Mouse (Mus musculus) myocyte (in vitro differentiated cells): ENCODE data around the gene Cic. TPM values are rescaled to one million over a fixed set of nuclear protein-coding genes. Genes with fewer than 3 reads are reported as not detected.

ENCODE experiments used
- H3K27me3 ChIP-seq: one replicate; pipeline ENCODE4 v1.6.1; 2011; ENCODE audit not compliant: control insufficient read depth, insufficient read depth, insufficient read length
- H3K36me3 ChIP-seq: one replicate; pipeline ENCODE4 v1.6.1; 2011; ENCODE audit not compliant: control insufficient read depth, insufficient read depth
- H3K4me2 ChIP-seq: one replicate; pipeline ENCODE4 v1.6.1; 2011; ENCODE audit warnings: low read depth, control low read depth
- H3K4me3 ChIP-seq: one replicate; pipeline ENCODE4 v1.5.1; 2011; ENCODE audit warnings: mild to moderate bottlenecking, control low read depth, moderate library complexity
- H3K79me2 ChIP-seq: one replicate; pipeline ENCODE4 v1.6.1; 2011; ENCODE audit not compliant: control insufficient read depth, insufficient read depth
- H3ac ChIP-seq: one replicate; pipeline ENCODE4 v1.6.1; 2011; ENCODE audit not compliant: control insufficient read depth, insufficient read length
- CEBPB ChIP-seq: IDR thresholded peaks from 2 replicates; pipeline ENCODE4 v1.6.1; 2011; ENCODE audit warnings: mild to moderate bottlenecking, moderate library complexity; ENCODE audit not compliant: poor library complexity, insufficient read depth, severe bottlenecking
- E2F4 ChIP-seq: IDR thresholded peaks from one replicate; pipeline ENCODE4 v1.6.1; 2011; ENCODE audit warnings: mild to moderate bottlenecking, control low read depth, moderate library complexity; ENCODE audit not compliant: insufficient read depth
- MAX ChIP-seq: IDR thresholded peaks from one replicate; pipeline ENCODE4 v1.6.1; 2011; ENCODE audit warnings: low read depth, mild to moderate bottlenecking, control low read depth
- MYOD1 ChIP-seq, 3 experiments: IDR thresholded peaks; one replicate each; pipeline ENCODE4 v1.6.1; 2011; ENCODE audit warnings: control low read depth in 2 of 3, low read depth in 2 of 3, mild to moderate bottlenecking in 2 of 3, moderate library complexity in 1 of 3; ENCODE audit not compliant: insufficient read length in 2 of 3, control insufficient read depth in 1 of 3
- MYOG ChIP-seq, 3 experiments: IDR thresholded peaks; one replicate each; pipeline ENCODE4 v1.6.1; 2011; ENCODE audit warnings: control low read depth in 2 of 3, low read depth in 2 of 3, mild to moderate bottlenecking in 2 of 3; ENCODE audit not compliant: insufficient read length in 2 of 3, control insufficient read depth in 1 of 3, insufficient read depth in 1 of 3
- POLR2A ChIP-seq: IDR thresholded peaks from one replicate; pipeline ENCODE4 v1.6.1; 2011; ENCODE audit warnings: low read depth, mild to moderate bottlenecking, control low read depth, moderate library complexity; ENCODE audit not compliant: insufficient read length
- POLR2AphosphoS2 ChIP-seq: IDR thresholded peaks from one replicate; pipeline ENCODE4 v1.6.1; 2011; ENCODE audit warnings: low read depth, control low read depth; ENCODE audit not compliant: insufficient read length
- REST ChIP-seq: IDR thresholded peaks from one replicate; pipeline ENCODE4 v1.6.1; 2011; ENCODE audit warnings: mild to moderate bottlenecking, control low read depth, moderate library complexity; ENCODE audit not compliant: insufficient read depth, insufficient read length
- SRF ChIP-seq: IDR thresholded peaks from one replicate; pipeline ENCODE4 v1.6.1; 2011; ENCODE audit warnings: low read depth; ENCODE audit not compliant: control insufficient read depth, insufficient read length
- TCF12 ChIP-seq: IDR thresholded peaks from one replicate; pipeline ENCODE4 v1.6.1; 2011; ENCODE audit warnings: mild to moderate bottlenecking, control low read depth; ENCODE audit not compliant: poor library complexity, insufficient read depth, severe bottlenecking
- TCF3 ChIP-seq: IDR thresholded peaks from one replicate; pipeline ENCODE4 v1.6.1; 2011; ENCODE audit warnings: low read depth, control low read depth; ENCODE audit not compliant: insufficient read length
- USF1 ChIP-seq: IDR thresholded peaks from one replicate; pipeline ENCODE4 v1.6.1; 2011; ENCODE audit warnings: low read depth, mild to moderate bottlenecking, control low read depth, moderate library complexity
- polyA plus RNA-seq: library from polyadenylated mRNA; unstranded; fragments of >200 nt; fragmentation: generic; extraction: Trizol; gene quantifications from one replicate; pipeline ENCODE4 v1.2.1, GENCODE M21; 2012; ENCODE audit warnings: missing spikeins

Cic gene
- polyA plus RNA-seq, 1 experiment: 65.8 TPM

GRCm38 (mm10) chr7:25334472-25334871, 67.0 kb downstream of the Cic start:
- H3K36me3 ChIP-seq: peaks cover 3% of the 10 kb centered on the region
- TF ChIP-seq TCF3 (no peak), POLR2AphosphoS2 (no peak), TCF12 (no peak), E2F4 (no peak), MAX (no peak), REST (no peak), MYOD1 (IDR thresholded peaks at IDR 0.05; ENCODE audit: control insufficient read depth in 1 of 3, insufficient read length in 2 of 3, low read depth in 2 of 3) (no peak), MYOG (IDR thresholded peaks at IDR 0.05; ENCODE audit: control insufficient read depth in 1 of 3, insufficient read depth in 1 of 3, insufficient read length in 2 of 3, low read depth in 2 of 3) (no peak), SRF (no peak), CEBPB (no peak), USF1 (no peak), POLR2A (no peak)

GRCm38 (mm10) chr7:25339329-25339728, 71.8 kb downstream of the Cic start:
- Histone ChIP-seq H3K79me2 (no peaks in the 10 kb centered on the region), H3K4me2 (no peak overlapping the region), H3ac (no peak overlapping the region), H3K27me3 (no peaks in the 10 kb centered on the region), H3K4me3 (no peak overlapping the region), H3K36me3 (peaks cover 3% of the 10 kb centered on the region)
- TF ChIP-seq SRF: no peak
- TF ChIP-seq TCF3: no peak
- TF ChIP-seq E2F4: no peak
- TF ChIP-seq POLR2A: no peak
- TF ChIP-seq MYOD1 (IDR thresholded peaks at IDR 0.05; ENCODE audit: control insufficient read depth in 1 of 3, insufficient read length in 2 of 3, low read depth in 2 of 3): no peak
- no peak for TF ChIP-seq POLR2AphosphoS2
- TF ChIP-seq MYOG (IDR thresholded peaks at IDR 0.05; ENCODE audit: control insufficient read depth in 1 of 3, insufficient read depth in 1 of 3, insufficient read length in 2 of 3, low read depth in 2 of 3): no peak
- TF ChIP-seq CEBPB: no peak
- no peak for TF ChIP-seq MAX
- no peak for TF ChIP-seq REST
- TF ChIP-seq TCF12: no peak
- no peak for TF ChIP-seq USF1

More at GRCm38 (mm10) chr7:25334472-25334871, 67.0 kb downstream of the Cic start:
- Histone ChIP-seq H3K4me2 (no peak overlapping the region), H3K79me2 (no peaks in the 10 kb centered on the region), H3K27me3 (no peaks in the 10 kb centered on the region), H3K4me3 (no peak overlapping the region), H3ac (no peak overlapping the region)

GRCm38 (mm10) chr7:25341000-25341784, 73.7 kb downstream of the Cic start:
- TF ChIP-seq MAX: no peak
- no peak for TF ChIP-seq TCF3
- no peak for TF ChIP-seq POLR2AphosphoS2
- no peak for TF ChIP-seq SRF
- no peak for TF ChIP-seq MYOG (IDR thresholded peaks at IDR 0.05; ENCODE audit: control insufficient read depth in 1 of 3, insufficient read depth in 1 of 3, insufficient read length in 2 of 3, low read depth in 2 of 3)
- no peak for TF ChIP-seq MYOD1 (IDR thresholded peaks at IDR 0.05; ENCODE audit: control insufficient read depth in 1 of 3, insufficient read length in 2 of 3, low read depth in 2 of 3)
- TF ChIP-seq CEBPB: no peak
- no peak for TF ChIP-seq TCF12
- no peak for TF ChIP-seq REST
- no peak for TF ChIP-seq POLR2A
- TF ChIP-seq USF1: no peak
- TF ChIP-seq E2F4: no peak
- Histone ChIP-seq H3K36me3 (peaks cover 3% of the 10 kb centered on the region), H3K4me2 (no peak overlapping the region), H3K27me3 (no peaks in the 10 kb centered on the region), H3K79me2 (no peaks in the 10 kb centered on the region), H3ac (no peak overlapping the region), H3K4me3 (no peak overlapping the region)

Other genes with a start within 250 kb of the Cic start
- 14.7 TPM for gene Grik5, start 195.4 kb upstream of the Cic start, polyA plus RNA-seq
- 10.8 TPM for gene Zfp574, start 195.1 kb upstream of the Cic start, polyA plus RNA-seq
- 0.01 TPM for gene Pou2f2, start 88.0 kb upstream of the Cic start, polyA plus RNA-seq
- gene Dedd2, start 47.1 kb upstream of the Cic start, polyA plus RNA-seq: 8.8 TPM
- gene Zfp526, start 46.3 kb upstream of the Cic start, polyA plus RNA-seq: 5.6 TPM
- 69.4 TPM for gene Gsk3a, start 29.9 kb upstream of the Cic start, polyA plus RNA-seq
- gene Erf, start 16.9 kb upstream of the Cic start, polyA plus RNA-seq: 42.5 TPM
- gene Pafah1b3, start 30.3 kb downstream of the Cic start, polyA plus RNA-seq: 54.0 TPM
- not detected for gene Prr19, start 33.7 kb downstream of the Cic start, polyA plus RNA-seq
- 0.02 TPM for gene Tmem145, start 38.4 kb downstream of the Cic start, polyA plus RNA-seq
- gene Megf8, start 49.5 kb downstream of the Cic start, polyA plus RNA-seq: 41.0 TPM
- not detected for gene Cnfn, start 102.0 kb downstream of the Cic start, polyA plus RNA-seq
- gene Lipe, start 131.0 kb downstream of the Cic start, polyA plus RNA-seq: 3.8 TPM
- 0.06 TPM for gene Cxcl17, start 145.2 kb downstream of the Cic start, polyA plus RNA-seq
- not detected for gene Ceacam1, start 209.9 kb downstream of the Cic start, polyA plus RNA-seq